Mouse (Mus musculus) heart, embryonic 16.5 days (tissue): ENCODE data around the gene Tmem243. TPM values are rescaled to one million over a fixed set of nuclear protein-coding genes. Genes with fewer than 3 reads are reported as not detected.

Experiments
- ATAC-seq: fragments of 200-750 bp; cut with Nextera tagmentation; replicated peaks from 2 replicates; pipeline ENCODE4 v1.8.0; 2017; ENCODE audit warnings: moderate number of reproducible peaks; ENCODE audit not compliant: insufficient read depth, low FRiP score; ENCODE audit errors: extremely low read depth
- H3K27ac ChIP-seq: fragments of 300-500 bp; sonication (generic); 2 replicates; pipeline ENCODE4 v1.5.1; 2014; ENCODE audit warnings: mild to moderate bottlenecking, low read length, control low read depth, moderate library complexity
- H3K27me3 ChIP-seq: fragments of 300-500 bp; sonication (generic); 2 replicates; pipeline ENCODE4 v1.6.1; 2014; ENCODE audit warnings: low read length, mixed read lengths; ENCODE audit not compliant: control insufficient read depth, insufficient read depth
- H3K36me3 ChIP-seq: fragments of 300-500 bp; sonication (generic); 2 replicates; pipeline ENCODE4 v1.6.1; 2014; ENCODE audit not compliant: control insufficient read depth, insufficient read depth
- H3K4me1 ChIP-seq: fragments of 300-500 bp; sonication (generic); 2 replicates; pipeline ENCODE4 v1.6.1; 2014; ENCODE audit warnings: low read length, mixed read lengths; ENCODE audit not compliant: control insufficient read depth, insufficient read depth
- H3K4me2 ChIP-seq: fragments of 300-500 bp; sonication (generic); 2 replicates; pipeline ENCODE4 v1.6.1; 2014; ENCODE audit warnings: low read depth, mild to moderate bottlenecking, control low read depth, low read length
- H3K4me3 ChIP-seq: fragments of 300-500 bp; sonication (generic); 2 replicates; pipeline ENCODE4 v1.5.1; 2014; ENCODE audit warnings: mild to moderate bottlenecking, control low read depth, low read length
- H3K9ac ChIP-seq: fragments of 300-500 bp; sonication (generic); 2 replicates; pipeline ENCODE4 v1.6.1; 2014; ENCODE audit warnings: low read length, control low read depth
- H3K9me3 ChIP-seq: fragments of 300-500 bp; sonication (generic); replicated peaks from 2 replicates; pipeline ENCODE4 v1.6.1; 2016; ENCODE audit warnings: low read length; ENCODE audit not compliant: control insufficient read depth
- WGBS: fragments of 180-500 bp; shearing (Covaris S2); extraction: QIAGEN DNeasy Blood & Tissue Kit; methylation state at CpG from one replicate; pipeline ENCODE4 v1.1.7; 2014; 5-methylcytosine and 5-hydroxymethylcytosine counted together
- polyA plus RNA-seq: library from polyadenylated mRNA; unstranded; fragments of >200 nt; fragmentation: Nextera tagmentation; extraction: Ambion mirVana; gene quantifications from 2 replicates; pipeline ENCODE4 v1.2.1, GENCODE M21; 2015

The Tmem243 gene
- 10.4 and 13.5 TPM in 2 replicates for polyA plus RNA-seq

GRCm38 (mm10) chr5:9100207-9100848 is at the start of gene Tmem243:
TSS of gene Tmem243 (plus strand) at chr5:9100668.
- ATAC-seq, result peak; percentile 95
- Histone ChIP-seq H3K4me3 (peak within 1 kb of the TSS; percentile 80), H3K36me3 (no peaks in the 10 kb centered on the region), H3K27me3 (peaks cover 10% of the 10 kb centered on the region; the same call in 1 of the 2 replicates), H3K9me3 (peaks cover 6% of the 10 kb centered on the region), H3K9ac (peak within 1 kb of the TSS; percentile 73), H3K4me2 (peak within 1 kb of the TSS; percentile 80), H3K27ac (peak within 1 kb of the TSS; percentile 25; the same call in 1 of the 2 replicates), H3K4me1 (0 out of 2 replicates have a peak, but pooled peaks cover 2% of the 10 kb centered on the region)
- WGBS, result under 1% methylated on average over 49 of the region's 59 CpGs

GRCm38 (mm10) chr5:9056020-9056660 is 44.3 kb upstream of the Tmem243 start:
- no peak overlapping the region for H3K4me2 ChIP-seq
- H3K4me1 ChIP-seq, result no peaks in the 10 kb centered on the region
- H3K9ac ChIP-seq, result no peak overlapping the region
- H3K27me3 ChIP-seq, result no peaks in the 10 kb centered on the region
- H3K4me3 ChIP-seq, result no peak overlapping the region
- no peak for ATAC-seq
- no peak overlapping the region for H3K27ac ChIP-seq
- no peaks in the 10 kb centered on the region for H3K9me3 ChIP-seq
- WGBS, result 18% methylated on average over 3 of the region's 3 CpGs
- H3K36me3 ChIP-seq, result no peaks in the 10 kb centered on the region

- Histone ChIP-seq H3K27ac (no peak overlapping the region), H3K4me2 (no peak overlapping the region), H3K27me3 (no peaks in the 10 kb centered on the region), H3K4me1 (no peaks in the 10 kb centered on the region), H3K9me3 (no peaks in the 10 kb centered on the region), H3K36me3 (no peaks in the 10 kb centered on the region), H3K4me3 (no peak overlapping the region), H3K9ac (no peak overlapping the region)
- WGBS, result 75% methylated on average over 5 of the region's 5 CpGs
- no peak for ATAC-seq
Observed at GRCm38 (mm10) chr5:9057277-9057879, 43.1 kb upstream of the Tmem243 start.

- no peaks in the 10 kb centered on the region for H3K27me3 ChIP-seq
- no peaks in the 10 kb centered on the region for H3K4me1 ChIP-seq
- H3K9ac ChIP-seq, result no peak overlapping the region
- 77% methylated on average over 6 of the region's 6 CpGs for WGBS
- no peaks in the 10 kb centered on the region for H3K36me3 ChIP-seq
- ATAC-seq, result no peak
- H3K4me2 ChIP-seq, result no peak overlapping the region
- no peak overlapping the region for H3K4me3 ChIP-seq
- no peak overlapping the region for H3K27ac ChIP-seq
- no peaks in the 10 kb centered on the region for H3K9me3 ChIP-seq
Observed at GRCm38 (mm10) chr5:9059303-9060023, 41.0 kb upstream of the Tmem243 start.

GRCm38 (mm10) chr5:9060228-9060627 is 40.2 kb upstream of the Tmem243 start:
- H3K4me1 ChIP-seq, result no peaks in the 10 kb centered on the region
- H3K4me3 ChIP-seq, result no peak overlapping the region
- no peaks in the 10 kb centered on the region for H3K36me3 ChIP-seq
- 75% methylated on average over 14 of the region's 14 CpGs for WGBS
- H3K9me3 ChIP-seq, result no peaks in the 10 kb centered on the region
- no peak overlapping the region for H3K27ac ChIP-seq
- H3K4me2 ChIP-seq, result no peak overlapping the region
- no peaks in the 10 kb centered on the region for H3K27me3 ChIP-seq
- H3K9ac ChIP-seq, result no peak overlapping the region
- ATAC-seq, result no peak

- ATAC-seq, result no peak
- 79% methylated on average over 1 of the region's 1 CpGs for WGBS
- H3K9ac ChIP-seq, result no peak overlapping the region
Observed at GRCm38 (mm10) chr5:9064217-9064616, 36.3 kb upstream of the Tmem243 start.

GRCm38 (mm10) chr5:9068886-9069285 is 31.6 kb upstream of the Tmem243 start:
- no peaks in the 10 kb centered on the region for H3K4me1 ChIP-seq
- 35% methylated on average over 2 of the region's 2 CpGs for WGBS
- no peak for ATAC-seq

More at GRCm38 (mm10) chr5:9064217-9064616, 36.3 kb upstream of the Tmem243 start:
- no peak overlapping the region for H3K4me2 ChIP-seq
- H3K36me3 ChIP-seq, result no peaks in the 10 kb centered on the region
- H3K27me3 ChIP-seq, result no peaks in the 10 kb centered on the region
- no peak overlapping the region for H3K27ac ChIP-seq
- H3K4me3 ChIP-seq, result no peak overlapping the region
- H3K4me1 ChIP-seq, result no peaks in the 10 kb centered on the region
- H3K9me3 ChIP-seq, result no peaks in the 10 kb centered on the region

GRCm38 (mm10) chr5:9069599-9070209 is 30.8 kb upstream of the Tmem243 start:
- ATAC-seq, result no peak
- Histone ChIP-seq H3K27me3 (no peaks in the 10 kb centered on the region), H3K27ac (no peak overlapping the region), H3K4me1 (no peaks in the 10 kb centered on the region), H3K4me3 (no peak overlapping the region), H3K9me3 (no peaks in the 10 kb centered on the region), H3K4me2 (no peak overlapping the region), H3K36me3 (no peaks in the 10 kb centered on the region), H3K9ac (no peak overlapping the region)
- 51% methylated on average over 6 of the region's 6 CpGs for WGBS

More at GRCm38 (mm10) chr5:9068886-9069285, 31.6 kb upstream of the Tmem243 start:
- Histone ChIP-seq H3K9me3 (no peaks in the 10 kb centered on the region), H3K36me3 (no peaks in the 10 kb centered on the region), H3K4me3 (no peak overlapping the region), H3K4me2 (no peak overlapping the region), H3K27me3 (no peaks in the 10 kb centered on the region), H3K9ac (no peak overlapping the region), H3K27ac (no peak overlapping the region)
